Mouse (Mus musculus) spleen, adult 18-20 months (tissue): ENCODE measurements at regions not wholly inside any gene's neighbourhood (a gene's known extent, or its start where the extent isn't known, plus 50 kb on each side); places are given as distances from the start of the nearest gene placed in this dataset.

Experiments
- DNase-seq, 2 experiments: peaks; one replicate each; pipeline ENCODE4 v3.0.0; 2022; ENCODE audit warnings: mixed read lengths in 2 of 2

- DNase-seq, result no peak
These were observed 187.2 kb downstream of the Ifng start for GRCm38 (mm10) chr10:118628000-118628399.

GRCm38 (mm10) chr10:118629360-118630040 lies 188.7 kb downstream of the Ifng start:
- no peak for DNase-seq

- no peak for DNase-seq
These were observed 190.9 kb downstream of the Ifng start for GRCm38 (mm10) chr10:118631786-118632185.

GRCm38 (mm10) chr10:118632187-118632586 lies 191.3 kb downstream of the Ifng start:
- no peak for DNase-seq

- DNase-seq, result no peak
These were observed 192.6 kb downstream of the Ifng start for GRCm38 (mm10) chr10:118633429-118633828.

- DNase-seq, result no peak
These were observed 198.3 kb downstream of the Ifng start for GRCm38 (mm10) chr10:118639097-118639496.

GRCm38 (mm10) chr10:118640121-118640809 lies 199.4 kb downstream of the Ifng start:
- no peak for DNase-seq

GRCm38 (mm10) chr10:118640810-118641427 lies 200.1 kb downstream of the Ifng start:
- DNase-seq, result no peak

GRCm38 (mm10) chr10:118643622-118644021 lies 202.8 kb downstream of the Ifng start:
- DNase-seq, result no peak

- DNase-seq, result no peak
These were observed 207.3 kb downstream of the Ifng start for GRCm38 (mm10) chr10:118648111-118648510.

GRCm38 (mm10) chr10:118656561-118656960 lies 213.4 kb downstream of the Dyrk2 start:
- no peak for DNase-seq

GRCm38 (mm10) chr10:118666009-118666408 lies 204.0 kb downstream of the Dyrk2 start:
- DNase-seq, result no peak

- no peak for DNase-seq
These were observed 194.1 kb downstream of the Dyrk2 start for GRCm38 (mm10) chr10:118675816-118676465.

GRCm38 (mm10) chr10:118678750-118679418 lies 191.1 kb downstream of the Dyrk2 start:
- DNase-seq, result no peak

GRCm38 (mm10) chr10:118679507-118679906 lies 190.5 kb downstream of the Dyrk2 start:
- DNase-seq, result no peak

GRCm38 (mm10) chr10:118680896-118681295 lies 189.1 kb downstream of the Dyrk2 start:
- no peak for DNase-seq

- DNase-seq, result no peak
These were observed 186.7 kb downstream of the Dyrk2 start for GRCm38 (mm10) chr10:118683356-118683755.

- DNase-seq, result no peak
These were observed 170.7 kb downstream of the Dyrk2 start for GRCm38 (mm10) chr10:118699292-118699691.

GRCm38 (mm10) chr10:118700115-118700514 lies 169.9 kb downstream of the Dyrk2 start:
- no peak for DNase-seq

- no peak for DNase-seq
These were observed 164.0 kb downstream of the Dyrk2 start for GRCm38 (mm10) chr10:118706020-118706419.

- DNase-seq, result no peak
These were observed 160.3 kb downstream of the Dyrk2 start for GRCm38 (mm10) chr10:118709718-118710117.

GRCm38 (mm10) chr10:118711529-118711928 lies 158.5 kb downstream of the Dyrk2 start:
- DNase-seq, result no peak

- no peak for DNase-seq
These were observed 158.1 kb downstream of the Dyrk2 start for GRCm38 (mm10) chr10:118711951-118712350.
